Mouse (Mus musculus) lung, adult 18-20 months (tissue): ENCODE results near the gene Inpp5b.

Source experiments
- DNase-seq, 2 experiments: peaks; one replicate each; pipeline ENCODE4 v3.0.0; 2022; ENCODE audit warnings: mixed read lengths in 2 of 2

Gene Inpp5b

DNA sequence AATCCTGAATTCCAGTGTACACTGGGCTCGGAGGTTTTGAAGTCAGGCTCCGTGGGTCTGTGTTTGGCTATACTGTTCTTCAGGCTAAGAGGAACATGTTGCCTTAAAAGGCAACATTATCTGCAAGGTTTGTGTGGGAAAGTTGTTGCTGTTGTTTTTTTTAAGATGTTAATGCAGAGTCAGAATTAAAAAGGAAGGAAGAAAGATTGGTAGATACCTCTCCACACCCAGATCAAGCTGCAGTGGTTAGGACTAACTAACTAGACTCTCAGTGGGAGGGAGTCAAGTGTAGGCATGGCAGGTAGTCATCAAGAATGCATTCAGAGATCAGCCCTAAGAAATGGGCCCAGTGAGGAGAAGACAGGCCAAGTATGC, 24.9 kb downstream of the Inpp5b start:
- DNase-seq, result no peak

DNA sequence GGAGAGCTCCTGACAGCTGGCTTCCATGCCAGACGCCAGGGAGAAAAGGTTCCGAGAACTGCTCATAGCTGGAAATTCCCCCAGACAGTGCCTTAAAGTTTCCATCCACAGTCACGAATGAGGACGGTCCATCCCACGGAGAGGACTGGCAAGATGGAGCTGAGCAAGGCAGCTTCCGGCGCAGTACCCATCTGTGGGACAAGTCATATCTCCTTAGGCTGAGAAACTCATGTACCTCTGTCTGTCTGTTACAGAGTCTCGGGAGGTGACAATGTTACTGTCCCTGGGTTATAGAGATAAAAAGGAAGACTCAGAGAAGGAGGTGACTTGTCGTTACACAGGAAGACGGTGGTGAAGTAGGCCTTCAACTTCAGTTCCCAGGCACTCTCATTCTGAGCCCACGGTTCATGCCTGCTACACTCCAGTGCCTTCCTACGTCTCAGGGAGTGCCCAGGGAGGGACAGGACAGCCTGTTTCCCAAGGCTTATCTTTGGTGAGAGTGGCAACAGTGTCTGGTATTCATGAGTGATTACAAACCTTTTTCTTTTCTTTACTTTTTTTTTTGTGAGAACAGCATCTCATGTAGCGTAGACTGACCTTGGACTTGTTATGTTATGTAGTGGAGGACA, 27.4 kb downstream of the Inpp5b start:
- no peak for DNase-seq

DNA sequence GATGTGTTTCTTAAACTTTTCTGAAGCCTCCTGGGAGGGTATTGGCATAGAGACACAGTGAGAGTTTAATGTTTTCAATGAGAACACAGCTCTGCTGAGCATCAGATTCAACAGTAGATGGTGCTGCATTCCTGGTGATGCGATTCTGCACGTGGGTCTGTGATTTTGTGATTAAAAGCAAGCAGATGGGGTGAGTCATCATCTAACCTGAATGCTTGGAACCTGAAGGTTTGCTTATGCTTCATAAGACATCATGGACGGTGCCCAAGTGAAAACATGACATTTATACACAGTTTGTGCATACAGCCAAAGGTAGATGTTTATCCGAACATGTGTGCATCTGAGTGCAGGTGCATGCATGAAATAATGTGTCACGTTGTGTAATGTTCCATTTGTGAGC, 29.0 kb downstream of the Inpp5b start:
- DNase-seq, result no peak

DNA sequence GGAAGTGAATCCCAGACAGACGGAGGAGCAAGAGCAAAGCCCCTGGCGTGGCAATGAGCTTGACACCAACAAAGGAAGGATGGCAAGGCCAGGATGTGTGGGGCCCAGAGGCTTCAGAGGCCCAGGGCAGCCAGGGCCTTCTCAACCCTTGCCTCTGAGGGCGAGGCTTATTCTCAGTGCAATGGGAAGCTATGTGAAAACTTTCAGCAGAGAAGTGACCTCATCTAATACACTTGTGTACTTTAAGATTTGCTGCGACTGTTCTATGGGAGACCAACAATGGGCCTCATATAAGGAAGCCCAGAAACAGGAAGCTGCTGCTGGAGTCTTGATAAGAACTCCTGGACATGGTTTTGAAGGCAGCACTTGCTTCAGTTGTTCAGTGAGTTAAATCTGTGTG, 30.5 kb downstream of the Inpp5b start:
- DNase-seq, result peak; percentile 20 to 51

DNA sequence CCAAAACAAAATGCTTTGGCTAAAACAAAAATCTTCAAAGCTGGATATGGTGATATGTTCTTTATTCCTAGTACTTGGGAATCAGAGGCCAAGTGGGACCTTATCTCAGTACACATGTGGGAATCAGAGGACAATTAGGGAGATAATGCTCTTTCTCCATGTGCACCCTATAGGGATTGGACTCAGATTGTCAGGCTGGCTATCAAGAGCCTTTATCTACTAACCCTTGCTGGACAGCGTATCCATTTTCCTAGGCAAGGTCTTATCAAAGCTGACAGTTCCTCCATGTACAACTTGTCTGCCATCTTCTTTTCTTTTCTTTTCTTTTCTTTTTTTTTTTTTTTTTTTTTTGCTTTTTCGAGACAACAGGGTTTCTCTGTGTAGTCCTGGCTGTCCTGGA, 31.8 kb downstream of the Inpp5b start:
- no peak for DNase-seq

DNA sequence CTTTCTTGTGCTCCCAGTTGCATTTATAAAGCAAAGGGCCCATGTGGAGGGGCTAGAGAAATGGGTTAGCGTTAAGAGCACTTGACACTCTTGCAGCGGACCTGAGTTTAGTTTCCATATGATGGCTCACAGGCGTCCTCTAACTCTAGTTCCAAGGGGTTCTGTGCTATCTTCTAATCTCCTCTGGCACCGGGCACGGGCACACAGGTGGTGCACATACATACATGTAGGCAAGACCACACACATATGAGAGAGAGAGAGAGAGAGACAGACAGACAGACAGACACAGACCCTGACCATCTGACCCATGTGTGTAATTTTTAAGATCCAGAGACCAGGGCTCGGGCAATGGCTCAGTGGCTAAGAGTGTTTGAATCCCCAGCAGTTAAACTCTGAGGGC, 32.3 kb downstream of the Inpp5b start:
- no peak for DNase-seq

DNA sequence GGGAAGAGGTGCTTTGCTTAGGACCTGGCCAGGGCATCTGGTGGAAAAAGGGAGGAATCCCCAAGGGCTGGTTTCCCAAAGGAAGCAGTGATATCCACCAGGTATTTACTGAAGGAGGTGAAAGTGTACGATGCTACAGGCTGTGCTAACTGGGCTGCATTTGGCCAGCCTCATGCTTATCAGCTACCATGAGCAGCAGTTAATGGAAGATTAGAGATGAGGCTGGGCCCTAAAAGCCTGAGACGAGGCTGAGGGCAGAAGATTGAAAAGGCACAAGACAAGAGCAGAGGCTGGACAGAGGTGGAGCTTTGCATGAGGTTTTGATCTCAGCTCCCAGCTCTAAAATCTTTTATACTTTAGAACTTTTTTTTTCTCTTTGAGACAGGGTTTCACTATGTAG, 32.8 kb downstream of the Inpp5b start:
- no peak for DNase-seq

DNA sequence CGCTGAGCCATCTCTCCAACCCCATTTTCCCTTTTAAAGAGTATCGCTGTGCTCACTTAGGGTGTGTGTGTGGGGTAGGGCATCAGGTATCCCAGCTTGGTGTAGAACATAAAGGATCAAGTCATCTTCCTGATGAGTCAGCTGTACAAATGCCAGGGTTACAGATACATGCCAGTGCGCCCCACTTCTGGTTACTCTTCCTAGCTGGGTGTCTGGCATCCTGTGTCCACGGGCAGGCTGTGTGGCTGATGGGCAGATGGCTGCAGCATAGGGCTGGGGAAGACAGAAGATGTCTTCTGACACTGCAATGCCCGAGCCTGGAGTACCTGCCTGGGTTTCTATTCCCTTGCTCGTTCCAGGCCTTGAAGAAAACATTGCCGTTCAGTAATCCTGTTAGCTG, 39.7 kb downstream of the Inpp5b start:
- DNase-seq, result no peak

DNA sequence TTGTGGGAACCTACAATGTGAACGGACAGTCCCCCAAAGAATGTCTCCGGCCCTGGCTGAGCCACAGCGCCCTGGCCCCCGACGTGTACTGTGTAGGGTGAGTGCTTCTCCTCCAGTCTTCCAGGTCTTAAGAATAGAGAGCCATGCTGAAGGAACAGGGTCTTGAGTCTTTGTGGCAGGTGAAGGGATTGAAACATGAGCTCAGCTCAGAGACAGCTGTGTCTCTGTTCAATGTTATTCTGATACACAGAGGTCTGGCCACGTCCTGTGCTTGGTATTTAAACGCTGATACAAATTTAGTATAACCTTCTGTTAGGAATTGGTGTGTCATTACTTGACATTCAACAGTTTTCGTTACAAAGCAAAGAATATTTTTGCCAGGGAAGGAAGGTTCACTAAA, 40.7 kb downstream of the Inpp5b start:
- no peak for DNase-seq

DNA sequence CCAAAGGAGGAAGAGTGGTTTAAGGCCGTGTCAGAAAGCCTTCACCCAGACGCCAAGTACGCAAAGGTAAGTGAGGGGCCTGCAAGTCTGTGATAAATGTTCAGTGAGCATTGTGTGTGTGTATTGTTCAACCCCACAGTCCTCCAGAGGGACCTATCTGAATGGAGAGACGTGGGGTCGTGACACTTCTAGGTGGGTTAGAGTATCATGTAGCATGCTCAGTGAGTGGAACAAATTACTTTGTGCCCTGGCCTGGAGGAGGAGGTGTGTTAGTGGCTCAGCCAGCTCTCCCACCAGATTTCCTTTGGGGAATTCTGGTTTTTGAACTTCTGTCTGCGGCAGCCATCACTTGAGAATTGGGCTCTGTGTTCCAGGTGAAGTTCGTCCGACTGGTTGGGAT, 42.3 kb downstream of the Inpp5b start:
- no peak for DNase-seq

DNA sequence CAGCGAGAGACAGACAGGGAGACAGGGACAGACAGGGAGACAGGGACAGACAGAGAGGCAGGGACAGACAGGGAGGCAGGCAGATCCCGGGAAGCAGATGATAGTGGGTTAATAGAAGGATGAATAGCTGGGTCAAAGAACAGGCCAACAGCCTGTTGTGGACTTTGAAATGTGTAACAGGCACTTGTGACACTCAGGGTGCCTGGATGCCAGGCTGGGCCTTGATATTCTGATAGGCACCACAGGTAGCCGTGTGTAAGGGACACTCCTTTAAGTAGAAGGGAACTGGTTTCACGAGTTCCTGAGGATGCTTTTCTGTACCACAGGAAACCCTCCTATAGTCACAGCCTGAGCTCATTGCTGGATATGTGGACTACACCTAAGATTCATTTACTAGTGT, 48.4 kb downstream of the Inpp5b start:
- no peak for DNase-seq

DNA sequence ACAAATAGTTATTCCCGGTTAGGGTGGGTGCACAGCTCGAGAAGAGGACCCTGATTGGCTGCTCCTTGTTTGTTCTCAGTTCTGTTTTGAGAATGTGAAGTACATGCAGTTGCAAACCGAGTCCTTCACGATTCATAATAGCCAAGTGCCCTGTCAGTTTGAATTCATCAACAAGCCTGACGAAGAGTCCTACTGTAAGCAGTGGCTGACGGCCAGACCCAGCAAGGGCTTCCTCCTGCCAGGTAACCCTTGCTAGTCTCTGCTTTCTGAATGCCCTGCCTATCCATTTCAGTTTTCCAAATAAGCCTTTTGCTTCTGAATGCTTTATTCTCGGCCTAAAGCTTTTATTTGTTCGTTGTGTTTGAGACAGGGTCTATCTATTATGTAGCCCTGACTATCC, 50.5 kb downstream of the Inpp5b start:
- no peak for DNase-seq

DNA sequence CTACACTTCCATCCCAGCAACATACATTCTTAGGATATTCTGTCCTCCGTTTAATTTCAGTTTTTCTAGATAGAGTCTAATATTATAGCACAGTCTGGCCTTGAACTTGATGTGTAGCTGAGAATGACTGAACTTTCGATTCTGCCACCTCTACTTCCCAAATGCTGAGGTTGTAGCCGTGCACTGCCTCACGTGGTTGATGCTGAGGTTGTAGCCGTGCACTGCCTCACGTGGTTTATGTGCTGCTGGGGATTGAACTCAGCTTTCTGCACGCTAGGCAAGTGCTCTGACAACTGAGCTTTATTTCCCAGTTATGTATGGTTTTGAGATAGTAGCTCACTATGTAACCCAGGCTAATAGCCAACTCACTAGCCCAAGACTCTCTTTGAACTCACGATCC, 54.5 kb downstream of the Inpp5b start:
- DNase-seq, result no peak

DNA sequence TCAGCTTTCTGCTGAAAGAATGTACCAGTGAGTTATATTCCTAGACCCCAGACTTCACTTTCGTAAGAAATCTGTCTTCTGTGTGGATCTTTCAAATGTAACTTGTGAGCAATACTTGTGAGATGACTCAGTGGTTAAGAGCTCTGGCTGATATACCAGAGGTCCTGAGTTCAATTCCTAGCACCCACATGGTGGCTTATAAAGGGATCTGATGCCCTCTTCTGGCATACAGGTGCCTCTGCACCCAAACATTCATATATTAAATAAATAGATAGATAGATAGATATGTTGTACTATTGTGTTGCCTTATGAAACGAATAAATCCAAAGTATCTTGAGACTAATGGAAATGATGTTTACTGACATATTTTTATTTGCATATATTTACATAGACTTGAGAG, 55.3 kb downstream of the Inpp5b start:
- DNase-seq, result no peak

DNA sequence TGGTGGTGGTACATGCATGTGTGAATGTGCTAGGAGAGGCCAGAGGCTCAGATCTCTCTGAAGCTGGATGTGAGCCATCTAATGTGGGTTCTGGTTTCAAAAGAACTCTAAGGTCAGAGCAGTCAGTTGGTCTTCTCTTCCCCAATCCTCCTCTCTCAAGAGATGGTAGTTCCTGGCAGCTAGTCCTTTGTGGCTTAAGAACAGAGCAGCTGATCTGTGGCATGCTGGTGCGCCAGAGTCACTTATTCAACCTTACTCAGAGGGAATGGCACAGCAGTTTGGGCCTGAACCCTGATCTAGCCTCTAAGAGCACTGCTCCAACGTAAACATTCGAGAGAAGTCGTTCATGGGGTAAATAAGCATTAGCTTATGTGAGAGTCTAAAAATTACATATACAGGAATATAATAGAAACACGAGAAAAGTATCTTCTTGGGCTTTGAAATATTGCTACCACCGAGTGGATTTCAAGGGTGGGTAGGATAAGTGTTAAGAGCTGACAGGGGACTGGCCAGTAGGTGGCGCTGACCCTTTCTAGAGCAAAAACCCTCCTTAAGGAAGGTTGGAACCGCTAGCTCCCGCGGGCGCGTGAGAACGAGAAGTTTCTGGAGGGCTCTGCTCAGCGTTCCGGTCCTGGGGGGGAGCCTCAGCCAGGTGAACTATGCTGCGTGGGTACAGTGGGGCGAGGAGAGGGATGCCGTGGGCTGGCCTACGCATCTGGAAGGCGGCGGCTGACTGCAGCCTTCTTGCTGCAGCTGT, 60.1 kb downstream of the Inpp5b start, which contains the start of gene Mtf1:
Gene Mtf1, plus strand, starts transcription at position 553 of the 757 bp plus-strand sequence.
- DNase-seq, result peak; percentile 81 to 85

DNA sequence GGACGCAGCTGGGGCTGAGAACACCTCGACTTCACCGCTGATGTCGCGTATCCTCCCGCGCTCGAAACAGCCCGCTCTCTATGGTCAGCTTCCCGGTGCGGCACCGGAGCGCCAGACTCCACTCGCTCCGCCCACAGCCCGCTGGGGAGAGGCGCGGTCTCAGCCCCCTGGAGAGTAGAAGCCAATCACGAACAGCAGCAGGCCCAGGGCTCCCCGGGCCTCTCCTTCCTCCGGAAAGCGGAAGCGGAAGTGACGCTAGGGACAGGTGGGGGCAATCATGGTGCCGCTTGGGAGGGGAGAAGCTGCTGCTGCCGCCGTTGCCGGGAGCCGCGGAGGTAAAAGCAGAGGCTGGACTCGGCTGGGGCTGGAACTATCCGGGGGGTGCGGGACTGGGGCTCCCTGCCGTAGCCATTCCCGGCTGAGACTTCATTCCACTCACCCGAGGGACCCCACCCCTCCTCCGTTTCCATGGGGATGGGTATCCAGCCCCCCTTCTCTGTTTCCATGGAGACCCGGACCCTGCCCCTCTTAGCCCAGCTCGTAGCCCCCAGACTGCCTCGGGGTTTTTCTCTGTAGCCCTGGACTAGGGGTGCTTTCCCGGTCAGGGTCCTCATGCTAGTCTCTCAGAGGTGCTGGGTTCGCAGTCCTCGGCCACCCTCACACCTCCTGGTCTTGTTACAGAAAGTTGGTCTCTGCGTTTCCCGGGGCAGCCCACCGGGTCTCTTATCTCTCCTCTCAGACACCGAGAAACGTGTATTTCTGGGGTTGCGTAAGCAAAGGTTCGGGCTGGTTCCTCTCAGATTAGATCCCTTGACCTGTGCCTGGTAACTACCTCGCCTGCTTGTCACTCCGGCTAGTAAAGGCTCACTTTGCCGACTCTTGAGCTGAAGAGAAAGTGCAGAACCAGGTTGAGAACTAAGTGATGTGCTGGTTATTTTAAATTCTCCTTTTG, 60.9 kb downstream of the Inpp5b start:
- peak; percentile 97 to 98 for DNase-seq

DNA sequence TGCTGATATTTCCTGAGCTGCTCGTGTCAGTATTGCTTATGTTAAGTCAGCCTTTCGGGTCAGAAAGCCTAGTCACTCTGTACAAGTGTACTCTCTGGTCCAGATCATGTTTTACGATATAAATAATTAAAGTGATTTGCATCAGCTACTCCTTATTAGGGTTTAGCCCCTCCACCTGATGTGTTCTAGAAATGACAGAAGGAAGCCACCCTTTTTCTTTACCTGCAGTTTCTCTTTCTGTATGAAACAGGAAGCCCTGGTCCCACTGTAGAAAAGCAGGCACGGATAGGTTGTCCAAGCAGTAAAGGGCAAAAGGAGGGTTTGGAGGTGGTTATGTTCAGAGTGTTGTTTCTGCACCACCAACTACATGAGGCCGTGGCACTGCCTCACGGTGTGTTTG, 61.8 kb downstream of the Inpp5b start:
- no peak for DNase-seq

DNA sequence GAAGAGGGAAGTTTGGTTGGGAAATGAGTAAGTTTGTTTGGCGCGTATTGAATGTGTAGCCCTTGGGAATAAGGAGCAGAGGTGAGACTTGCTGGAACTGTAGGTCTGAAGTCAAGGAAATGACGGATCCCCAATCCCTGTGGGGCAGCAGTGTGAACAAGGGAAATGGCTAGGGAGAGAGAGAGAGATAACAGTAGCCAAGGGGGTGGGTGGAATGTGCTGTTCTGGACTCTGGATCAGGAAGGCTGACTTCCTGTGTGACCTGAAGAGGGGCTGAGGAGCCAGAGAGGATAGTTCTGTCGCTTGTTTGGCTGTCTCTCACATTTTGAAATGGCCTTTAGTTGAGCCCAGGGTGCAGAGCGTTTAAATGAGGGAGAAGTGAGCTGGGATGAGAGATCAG, 66.9 kb downstream of the Inpp5b start:
- DNase-seq, result no peak

DNA sequence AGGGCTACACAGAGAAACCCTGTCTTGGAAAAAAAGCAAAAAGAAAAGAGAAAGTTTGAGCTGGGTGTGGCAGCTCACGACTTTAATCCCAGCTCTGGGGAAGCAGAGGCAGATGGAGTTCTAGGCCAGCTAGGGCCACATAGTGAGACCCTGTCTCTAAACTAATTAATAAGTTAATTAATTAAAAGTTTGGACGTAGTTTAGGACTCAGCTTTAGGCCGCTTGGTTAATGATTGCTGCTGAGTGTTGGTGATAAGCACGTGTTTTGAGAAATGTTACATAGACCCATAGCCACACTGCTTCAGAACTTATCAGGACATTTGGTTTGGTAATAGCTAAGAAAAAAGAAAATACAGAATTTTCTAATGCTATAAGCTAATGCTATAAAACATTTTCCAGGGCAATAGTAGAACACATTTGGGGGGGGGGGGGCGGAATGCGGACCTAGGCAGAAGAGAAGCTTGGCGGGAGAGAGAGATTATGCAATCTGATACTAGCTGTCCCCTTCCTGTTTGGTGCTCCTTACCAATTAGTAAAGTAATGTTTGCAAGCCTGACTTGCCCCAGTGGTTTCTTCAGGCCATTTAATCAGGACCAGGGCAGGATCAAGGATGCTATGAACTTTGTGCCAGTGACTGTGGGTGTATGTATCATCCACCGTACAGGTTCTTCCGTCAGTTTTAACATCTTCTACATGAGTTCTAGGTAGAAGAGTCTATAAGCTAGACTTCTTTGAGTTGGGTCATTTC, 67.7 kb downstream of the Inpp5b start:
- DNase-seq, result no peak

DNA sequence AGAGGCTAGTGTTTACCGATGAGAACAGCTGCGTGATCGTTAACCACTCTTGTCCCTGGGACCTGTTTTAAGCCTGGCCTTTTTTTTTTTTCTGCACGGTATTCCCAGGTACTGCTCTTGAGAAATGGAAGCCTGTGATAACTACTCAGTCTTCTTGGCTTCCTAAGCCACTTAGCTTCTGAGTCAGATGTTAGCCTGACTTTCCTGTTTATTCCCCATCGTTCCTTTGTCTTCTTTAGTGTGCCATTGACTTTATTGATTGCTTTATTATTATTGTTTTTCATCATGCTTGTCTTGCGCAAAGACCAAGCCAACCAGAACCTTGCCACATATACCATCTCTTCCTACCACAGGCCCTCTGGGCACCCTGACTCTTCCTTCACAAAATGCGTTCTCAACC, 68.4 kb downstream of the Inpp5b start:
- no peak for DNase-seq

DNA sequence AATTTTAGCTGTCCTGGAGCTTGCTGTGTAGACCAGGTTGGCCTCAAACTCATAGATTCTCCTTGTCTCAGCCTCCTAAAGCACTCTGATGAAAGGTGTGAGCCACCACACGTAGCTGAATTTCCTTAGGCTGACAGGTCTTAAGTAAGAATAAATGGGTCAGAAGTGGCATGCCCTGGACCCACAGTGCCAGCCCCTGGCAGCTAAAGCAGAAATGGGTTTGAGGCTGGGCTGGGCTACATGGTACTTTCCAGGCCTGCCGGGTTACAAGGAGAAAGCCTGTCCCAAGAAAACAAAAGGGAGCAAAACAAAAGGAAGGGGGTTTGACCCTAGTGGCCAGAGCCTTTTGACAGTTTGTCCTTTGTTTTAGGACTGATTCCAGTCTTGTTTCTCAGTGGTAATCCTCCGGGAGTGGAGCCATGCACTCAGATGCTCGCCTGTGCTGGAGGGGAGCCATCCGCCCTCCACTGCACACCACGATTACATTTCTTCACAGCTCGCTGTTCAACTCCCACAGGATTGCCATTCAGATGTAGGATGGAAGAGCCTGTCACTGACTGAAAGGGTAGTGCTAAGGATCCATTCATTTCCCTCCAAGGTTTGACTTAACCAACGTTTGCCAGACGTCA, 69.8 kb downstream of the Inpp5b start:
- no peak for DNase-seq

DNA sequence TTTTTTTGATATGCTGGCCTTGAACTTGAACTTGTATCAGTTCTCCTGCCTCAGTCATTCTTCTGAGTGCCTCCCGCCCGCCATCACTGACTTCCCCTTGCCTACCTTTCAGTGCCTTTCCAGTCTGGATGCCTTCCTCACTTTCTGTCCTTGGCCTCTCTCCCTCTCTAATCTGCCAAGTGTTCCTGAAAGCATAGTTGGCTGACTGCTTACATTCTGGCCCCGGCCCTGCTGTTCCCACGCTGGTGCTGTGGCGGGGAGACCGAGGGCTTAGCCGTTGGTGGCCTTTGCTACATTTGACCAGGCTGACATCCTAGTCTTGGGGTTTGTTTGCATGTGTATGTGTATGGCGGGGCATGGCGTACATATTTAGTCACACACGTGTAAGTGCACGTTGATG, 74.3 kb downstream of the Inpp5b start:
- no peak for DNase-seq
